Comparison of ENCODE assay signal across 10 mouse cellular contexts in genomic region chr11:97840135-97840490, GRCm38 (mm10). TPM values are rescaled to one million over a fixed set of nuclear protein-coding genes. Genes with fewer than 3 reads are reported as not detected.
DNase-seq lines count a peak whose midpoint lies in the region; ATAC-seq and TF ChIP-seq lines count a peak whose summit lies in the region.
"Had no signal": no experiment of that assay in that cellular context is flagged by ENCODE, and none has a peak within 500 bp of the region (broad histone marks: within the 10 kb centered on the region; RNA-seq: fewer than 3 reads in every experiment).

No protein-coding gene starts in this region.

- peak; percentile 35 for DNase-seq in cerebellum, adult 11-12 months
- no peak for DNase-seq in cerebellum, postnatal 4 days (ENCODE audit: low spot score in 2 of 2)
- peak; percentile 28 for DNase-seq in retina, postnatal 1 day
- DNase-seq in retina, embryonic 14.5 days (ENCODE audit: low spot score), result no peak
- no peak for DNase-seq in limb, embryonic 14.5 days (ENCODE audit: low spot score)
- no peak for DNase-seq in gastrocnemius, postnatal 36 days
- DNase-seq: gastrocnemius, postnatal 10 days; thymus, postnatal 4 days had no signal

- TF ChIP-seq POLR2A in limb, embryonic 14.5 days (IDR thresholded peaks at IDR 0.05; ENCODE audit: borderline replicate concordance, extremely low read depth, insufficient read depth, insufficient read length), result no peak

- peaks cover 7% of the 10 kb centered on the region; the same call in 1 of the 2 replicates for H3K4me1 ChIP-seq in limb, embryonic 14.5 days (ENCODE audit: control insufficient read depth, insufficient read depth, low read length)

- H3K36me3 ChIP-seq in limb, embryonic 14.5 days (ENCODE audit: control insufficient read depth, insufficient read depth, low read length), result peaks cover 38% of the 10 kb centered on the region

- peak overlapping the region; percentile 77 for H3K27ac ChIP-seq in limb, embryonic 14.5 days (replicated peaks; ENCODE audit: low read depth, low read length)

- ATAC-seq in limb, embryonic 14.5 days (ENCODE audit: low FRiP score, low read depth), result no peak
- ATAC-seq in activated CD4-positive, CD25-positive, alpha-beta regulatory T cell, adult 4 months, result no peak
- ATAC-seq in megakaryocyte progenitor cell, adult 5-6 weeks (replicated peaks; ENCODE audit: poor library complexity), result no peak

- H3K4me3 ChIP-seq in limb, embryonic 14.5 days (replicated peaks; ENCODE audit: low read length), result peak overlapping the region; percentile 53

- WGBS in limb, embryonic 14.5 days, result 56% methylated on average over 2 of the region's 2 CpGs

- no peak overlapping the region for H3K9ac ChIP-seq in limb, embryonic 14.5 days (ENCODE audit: low read depth, low read length, severe bottlenecking)

- peak overlapping the region; percentile 63 for H3K4me2 ChIP-seq in limb, embryonic 14.5 days (replicated peaks; ENCODE audit: low read depth, low read length, severe bottlenecking)

- no peaks in the 10 kb centered on the region for H3K27me3 ChIP-seq in limb, embryonic 14.5 days (ENCODE audit: control insufficient read depth, insufficient read depth, low read length)

- intact Hi-C loops in gastrocnemius, postnatal 36 days (cut with DNase I), result no loop called here

- no peaks in the 10 kb centered on the region for H3K9me3 ChIP-seq in limb, embryonic 14.5 days (ENCODE audit: control insufficient read depth, low read length)

RNA-seq across cellular contexts. Expression of gene B230217C12Rik, which starts 0.5 kb away (rescaled TPM):
- polyA plus RNA-seq in limb, embryonic 14.5 days (2012; rRNA removed), result 12.4 and 13.3 TPM in 2 replicates
- polyA plus RNA-seq in limb, embryonic 14.5 days (2014; fragmentation: Nextera tagmentation; extraction: Ambion mirVana), result 5.3 and 7.2 TPM in 2 replicates
- polyA plus RNA-seq in activated CD4-positive, CD25-positive, alpha-beta regulatory T cell, adult 4 months (2017; shearing (Covaris generic)), result 1 to 10 TPM; 1.6 to 1.7 TPM
- total RNA-seq in gastrocnemius, postnatal 36 days (2021), result under 1 TPM; 0.31 to 0.64 TPM
- total RNA-seq in megakaryocyte progenitor cell, adult 5-6 weeks (2015), result 2.1 and 3.8 TPM in 2 replicates
- 0.17 TPM in 2 replicates for total RNA-seq in megakaryocyte progenitor cell, adult 5-6 weeks (2017)

RNA-seq across cellular contexts. Expression of gene Lasp1, which starts 41.3 kb away (rescaled TPM):
- 105 and 120 TPM in 2 replicates for polyA plus RNA-seq in limb, embryonic 14.5 days (2012; rRNA removed)
- polyA plus RNA-seq in limb, embryonic 14.5 days (2014; fragmentation: Nextera tagmentation; extraction: Ambion mirVana), result 95.7 and 103 TPM in 2 replicates
- polyA plus RNA-seq in activated CD4-positive, CD25-positive, alpha-beta regulatory T cell, adult 4 months (2017; shearing (Covaris generic)), result 10 to 100 TPM; 44.4 to 52.4 TPM
- 10 to 100 TPM; 14.2 to 15.4 TPM for total RNA-seq in gastrocnemius, postnatal 36 days (2021)
- total RNA-seq in megakaryocyte progenitor cell, adult 5-6 weeks (2015), result 40.1 and 47.2 TPM in 2 replicates
- 139 and 201 TPM in 2 replicates for total RNA-seq in megakaryocyte progenitor cell, adult 5-6 weeks (2017)

RNA-seq across cellular contexts. Expression of gene Fbxo47, which starts 43.8 kb away (rescaled TPM):
- 0.58 and 1.0 TPM in 2 replicates for polyA plus RNA-seq in limb, embryonic 14.5 days (2012; rRNA removed)
- polyA plus RNA-seq in limb, embryonic 14.5 days (2014; fragmentation: Nextera tagmentation; extraction: Ambion mirVana), result 0.22 and 0.82 TPM in 2 replicates
- polyA plus RNA-seq in activated CD4-positive, CD25-positive, alpha-beta regulatory T cell, adult 4 months (2017; shearing (Covaris generic)), result under 1 TPM; 0.29 to 0.74 TPM
- not detected for total RNA-seq in gastrocnemius, postnatal 36 days (2021)
- not detected in 2 replicates for total RNA-seq in megakaryocyte progenitor cell, adult 5-6 weeks (2015)
- 0.12 and 1.6 TPM in 2 replicates for total RNA-seq in megakaryocyte progenitor cell, adult 5-6 weeks (2017)

RNA-seq across cellular contexts. Expression of gene Rpl23, which starts 57.9 kb away (rescaled TPM):
- 456 and 903 TPM in 2 replicates for polyA plus RNA-seq in limb, embryonic 14.5 days (2012; rRNA removed)
- 730 and 764 TPM in 2 replicates for polyA plus RNA-seq in limb, embryonic 14.5 days (2014; fragmentation: Nextera tagmentation; extraction: Ambion mirVana)
- 1,000 to 10,000 TPM; 1,077 to 1,095 TPM for polyA plus RNA-seq in activated CD4-positive, CD25-positive, alpha-beta regulatory T cell, adult 4 months (2017; shearing (Covaris generic))
- total RNA-seq in gastrocnemius, postnatal 36 days (2021), result 100 to 1,000 TPM; 349 to 430 TPM
- total RNA-seq in megakaryocyte progenitor cell, adult 5-6 weeks (2015), result 1,765 and 1,897 TPM in 2 replicates
- total RNA-seq in megakaryocyte progenitor cell, adult 5-6 weeks (2017), result 1,416 and 1,747 TPM in 2 replicates

Comparison
In these comparisons a context has a peak if more than half of its experiments do, and no peak if none do; other contexts are left out.
1. DNase-seq: peak in cerebellum, adult 11-12 months (single experiment) and retina, postnatal 1 day (single experiment); none in cerebellum, postnatal 4 days (0 of 2), retina, embryonic 14.5 days (single experiment), limb, embryonic 14.5 days (single experiment) and gastrocnemius, postnatal 36 days (0 of 2).